Mouse (Mus musculus): ENCODE measurements around the gene Serpina3b.
A peak's percentile ranks its signal among the peaks of the same experiment; 100 is the strongest.

Serpina3b gene

GRCm38 (mm10) chr12:104175636-104176035 is 47.8 kb downstream of the Serpina3b start:
- no peak for DNase-seq (ENCODE audit: low spot score in 2 of 2)

DNA sequence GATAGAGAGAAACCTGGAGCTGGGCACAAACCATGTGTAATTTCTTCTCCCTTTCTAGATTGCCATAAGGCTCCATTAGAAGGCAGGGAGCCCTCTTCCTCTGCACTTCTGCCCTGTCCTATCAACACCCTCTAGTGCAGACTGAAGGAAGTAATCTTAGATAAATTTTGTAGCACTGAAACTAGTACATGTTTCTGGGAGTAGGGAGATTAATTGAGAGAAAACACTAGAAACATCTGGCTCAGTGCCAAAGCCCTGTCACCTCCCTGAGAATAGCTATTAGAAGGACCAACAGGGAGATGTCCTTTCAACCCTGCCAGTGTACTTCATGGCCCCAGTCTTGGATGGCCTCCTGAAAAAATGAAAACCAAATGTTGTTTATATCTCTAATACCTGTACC is 50.8 kb downstream of the Serpina3b start:
- DNase-seq (ENCODE audit: low spot score in 2 of 2), result no peak

DNA sequence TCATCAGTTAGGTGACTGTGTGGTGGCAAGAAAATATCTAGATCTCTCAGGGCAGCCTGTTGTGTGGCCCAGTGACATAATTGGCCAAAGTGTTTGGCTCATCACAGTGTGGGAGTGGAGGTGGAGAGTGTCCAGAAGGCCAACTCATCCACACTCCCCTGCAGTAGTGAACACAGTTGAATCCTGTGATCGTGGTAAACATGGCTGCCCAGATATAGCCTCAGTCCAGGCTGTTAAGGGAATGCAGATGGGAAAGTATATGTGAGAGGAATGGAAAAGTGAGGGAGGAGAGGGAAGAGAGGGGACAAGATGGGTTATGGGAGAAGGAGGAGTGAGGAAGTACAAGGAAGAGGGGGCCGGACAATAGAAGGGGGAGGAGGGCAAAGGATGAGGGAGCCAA is 51.2 kb downstream of the Serpina3b start:
- DNase-seq (ENCODE audit: low spot score in 2 of 2), result no peak

- no peak for DNase-seq (ENCODE audit: low spot score in 2 of 2)
Observed at GRCm38 (mm10) chr12:104185046-104185445, 57.2 kb downstream of the Serpina3b start.

DNA sequence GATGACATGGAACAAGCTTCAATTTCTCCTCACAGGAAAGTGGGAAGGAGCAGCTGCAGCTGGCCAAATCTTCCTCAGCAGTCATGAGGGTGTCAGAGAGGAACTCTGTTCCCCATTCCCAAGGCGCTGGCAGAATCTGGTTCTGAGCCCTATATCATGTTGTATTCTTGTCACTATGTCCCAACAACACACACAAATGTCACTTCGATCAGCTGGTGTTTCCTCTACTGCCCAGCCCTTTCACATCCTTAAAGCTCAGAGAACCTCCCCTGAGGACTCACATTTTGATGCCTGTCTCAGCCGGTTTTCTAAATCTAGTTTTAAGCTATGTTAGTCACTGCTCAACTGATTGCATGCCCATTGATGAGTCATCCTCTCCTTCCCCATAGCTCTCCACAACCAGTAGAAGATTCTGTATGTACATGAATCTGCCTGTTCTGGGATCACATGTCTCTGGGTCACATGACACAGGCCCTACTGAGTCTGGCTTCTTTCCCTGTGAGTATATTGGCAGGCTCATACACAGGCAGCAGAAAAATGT is 58.3 kb downstream of the Serpina3b start:
- DNase-seq (ENCODE audit: low spot score in 2 of 2), result peak in 1 of 2 experiments; percentile 5

Measured in frontal cortex, postnatal 25 days (tissue).